In genomic region chr5:143583081-143583480, GRCm38 (mm10) we compare ENCODE assay signal across 20 mouse cellular contexts. TPM values are rescaled to one million over a fixed set of nuclear protein-coding genes. Genes with fewer than 3 reads are reported as not detected.
DNase-seq lines count a peak whose midpoint lies in the region; ATAC-seq and TF ChIP-seq lines count a peak whose summit lies in the region.
"Had no signal": no experiment of that assay in that cellular context is flagged by ENCODE, and none has a peak within 500 bp of the region (broad histone marks: within the 10 kb centered on the region; RNA-seq: fewer than 3 reads in every experiment).

No protein-coding gene starts in this region.

- no peak for TF ChIP-seq EP300 in heart, adult 2 months (IDR thresholded peaks at IDR 0.05; ENCODE audit: insufficient read depth, low read depth, low read length)
- TF ChIP-seq EP300 in liver, embryonic 14.5 days (IDR thresholded peaks at IDR 0.05; ENCODE audit: low read depth) = no peak
- no peak for TF ChIP-seq EP300 in liver, postnatal 0 days (IDR thresholded peaks at IDR 0.05; ENCODE audit: low read depth)

- H3K79me2 ChIP-seq in heart, adult 2 months (replicated peaks; ENCODE audit: control insufficient read depth, insufficient read depth, low read length) = no peaks in the 10 kb centered on the region

- TF ChIP-seq POLR2A in heart, adult 2 months (IDR thresholded peaks at IDR 0.05; ENCODE audit: insufficient read depth, low read depth, low read length) = no peak

- no peaks in the 10 kb centered on the region for H3K9me3 ChIP-seq in liver, embryonic 14.5 days (ENCODE audit: control insufficient read depth, low read length)
- H3K9me3 ChIP-seq in liver, postnatal 0 days (ENCODE audit: low read length) = no peaks in the 10 kb centered on the region
- H3K9me3 ChIP-seq in midbrain, embryonic 16.5 days (replicated peaks; ENCODE audit: control insufficient read depth, low read length, poor library complexity, severe bottlenecking) = no peaks in the 10 kb centered on the region
- H3K9me3 ChIP-seq in midbrain, embryonic 10.5 days (replicated peaks) = 0 out of 2 replicates have a peak, but pooled peaks cover 6% of the 10 kb centered on the region
- H3K9me3 ChIP-seq: embryonic facial prominence, embryonic 10.5 days; forebrain, embryonic 13.5 days; hindbrain, embryonic 15.5 days had no signal

- no peak overlapping the region for H3K9ac ChIP-seq in heart, adult 2 months (ENCODE audit: low read depth, low read length)
- H3K9ac ChIP-seq in liver, embryonic 14.5 days (replicated peaks) = no peak overlapping the region
- no peak overlapping the region for H3K9ac ChIP-seq in liver, postnatal 0 days (replicated peaks)
- H3K9ac ChIP-seq in midbrain, embryonic 16.5 days (ENCODE audit: low read depth, low read length) = no peak overlapping the region
- H3K9ac ChIP-seq: forebrain, embryonic 13.5 days; heart, embryonic 13.5 days; hindbrain, embryonic 15.5 days had no signal

- TF ChIP-seq CTCF in heart, adult 2 months (IDR thresholded peaks at IDR 0.05) = peak; percentile 18; the same call in 1 of the 2 replicates
- peak; percentile 29; the same call in 1 of the 2 replicates for TF ChIP-seq CTCF in liver, embryonic 14.5 days (IDR thresholded peaks at IDR 0.05; ENCODE audit: low read depth)
- no peak for TF ChIP-seq CTCF in liver, postnatal 0 days (IDR thresholded peaks at IDR 0.05; ENCODE audit: low read depth)

- no peak for ATAC-seq in liver, embryonic 14.5 days (ENCODE audit: insufficient read depth)
- ATAC-seq in liver, postnatal 0 days = no peak
- ATAC-seq in midbrain, embryonic 16.5 days = no peak
- ATAC-seq: forebrain, embryonic 13.5 days; inflammation-experienced regulatory T-cells, adult 6 months; Patski had no signal

- H3K36me3 ChIP-seq in heart, adult 2 months (ENCODE audit: control insufficient read depth, insufficient read depth, low read length) = no peaks in the 10 kb centered on the region
- H3K36me3 ChIP-seq in liver, embryonic 14.5 days (replicated peaks; ENCODE audit: control insufficient read depth, insufficient read depth, low read depth) = no peaks in the 10 kb centered on the region
- H3K36me3 ChIP-seq in liver, postnatal 0 days (replicated peaks; ENCODE audit: insufficient read depth, low read length) = no peaks in the 10 kb centered on the region
- H3K36me3 ChIP-seq in midbrain, embryonic 16.5 days (ENCODE audit: control insufficient read depth, insufficient read depth, low read length) = no peaks in the 10 kb centered on the region
- no peaks in the 10 kb centered on the region for H3K36me3 ChIP-seq in midbrain, embryonic 10.5 days
- H3K36me3 ChIP-seq: embryonic facial prominence, embryonic 10.5 days; heart, embryonic 13.5 days; hindbrain, embryonic 15.5 days had no signal

- DNase-seq in heart, adult 2 months = no peak
- DNase-seq in heart, adult 8-10 months (ENCODE audit: low spot score) = no peak
- DNase-seq in liver, embryonic 14.5 days (ENCODE audit: low read depth in 3 of 3, low spot score in 3 of 3) = no peak
- no peak for DNase-seq in liver, postnatal 0 days
- peak; percentile 64 for DNase-seq in R1 (ENCODE audit: low read depth, low spot score)
- no peak for DNase-seq in midbrain, embryonic 10.5 days (ENCODE audit: low spot score)
- DNase-seq: adrenal gland, adult 8-10 months; adrenal gland, postnatal 36 days; cerebellum, adult 2 months; cerebellum, postnatal 10 days; gastrocnemius, adult 2 months; gastrocnemius, postnatal 36 days; heart, postnatal 36 days had no signal

- no peak overlapping the region for H3K4me3 ChIP-seq in heart, adult 2 months
- no peak overlapping the region for H3K4me3 ChIP-seq in liver, embryonic 14.5 days (ENCODE audit: insufficient read depth in 1 of 2, low read depth in 2 of 2, low read length in 2 of 2)
- no peak overlapping the region for H3K4me3 ChIP-seq in liver, postnatal 0 days (ENCODE audit: low read depth, low read length)
- H3K4me3 ChIP-seq in midbrain, embryonic 16.5 days (ENCODE audit: low read depth, low read length) = no peak overlapping the region
- no peak overlapping the region for H3K4me3 ChIP-seq in midbrain, embryonic 10.5 days
- H3K4me3 ChIP-seq: embryonic facial prominence, embryonic 10.5 days; forebrain, embryonic 13.5 days; gastrocnemius, adult 2 months; heart, embryonic 13.5 days; hindbrain, embryonic 15.5 days had no signal

- no peaks in the 10 kb centered on the region for H3K27me3 ChIP-seq in heart, adult 2 months (ENCODE audit: control insufficient read depth, insufficient read depth, low read length)
- no peaks in the 10 kb centered on the region for H3K27me3 ChIP-seq in liver, embryonic 14.5 days (ENCODE audit: control insufficient read depth, insufficient read depth, low read length)
- no peaks in the 10 kb centered on the region for H3K27me3 ChIP-seq in liver, postnatal 0 days (ENCODE audit: insufficient read depth, low read length)
- no peaks in the 10 kb centered on the region for H3K27me3 ChIP-seq in midbrain, embryonic 16.5 days (ENCODE audit: control insufficient read depth, insufficient read depth, low read depth, low read length)
- H3K27me3 ChIP-seq in midbrain, embryonic 10.5 days (ENCODE audit: low read depth, poor library complexity, severe bottlenecking) = no peaks in the 10 kb centered on the region
- H3K27me3 ChIP-seq: forebrain, embryonic 13.5 days; heart, embryonic 13.5 days; hindbrain, embryonic 15.5 days; Patski had no signal

- H3K4me1 ChIP-seq in heart, adult 2 months (ENCODE audit: control insufficient read depth, insufficient read depth, low read length) = peaks cover 4% of the 10 kb centered on the region
- H3K4me1 ChIP-seq in liver, embryonic 14.5 days (replicated peaks; ENCODE audit: control insufficient read depth in 2 of 2, insufficient read depth in 2 of 2, low read length in 1 of 2) = peaks cover 0 to 1% of the 10 kb centered on the region in 2 experiments; a peak in 2 of 4 replicates
- no peaks in the 10 kb centered on the region for H3K4me1 ChIP-seq in liver, postnatal 0 days (ENCODE audit: insufficient read depth)
- no peaks in the 10 kb centered on the region for H3K4me1 ChIP-seq in midbrain, embryonic 16.5 days (ENCODE audit: control insufficient read depth, insufficient read depth, low read length)
- no peaks in the 10 kb centered on the region for H3K4me1 ChIP-seq in midbrain, embryonic 10.5 days
- H3K4me1 ChIP-seq: embryonic facial prominence, embryonic 10.5 days; forebrain, embryonic 13.5 days; hindbrain, embryonic 15.5 days had no signal

- intact Hi-C loops in heart, adult 2 months (cut with DNase I) = no loop called here

- WGBS in heart, adult 2 months = 97% methylated on average over 10 of the region's 10 CpGs
- WGBS in liver, embryonic 14.5 days (ENCODE audit: insufficient replicate concordance) = 84% methylated on average over 10 of the region's 10 CpGs
- 90% methylated on average over 10 of the region's 10 CpGs for WGBS in liver, postnatal 0 days (ENCODE audit: insufficient replicate concordance)
- WGBS in midbrain, embryonic 16.5 days = 92% methylated on average over 10 of the region's 10 CpGs
- WGBS in midbrain, embryonic 10.5 days = 93% methylated on average over 10 of the region's 10 CpGs

- H3K27ac ChIP-seq in heart, adult 2 months = no peak overlapping the region
- H3K27ac ChIP-seq in liver, embryonic 14.5 days = no peak overlapping the region
- no peak overlapping the region for H3K27ac ChIP-seq in liver, postnatal 0 days (ENCODE audit: low read depth)
- H3K27ac ChIP-seq in midbrain, embryonic 16.5 days (ENCODE audit: low read length) = no peak overlapping the region
- no peak overlapping the region for H3K27ac ChIP-seq in midbrain, embryonic 10.5 days (replicated peaks)
- H3K27ac ChIP-seq: embryonic facial prominence, embryonic 10.5 days; forebrain, embryonic 13.5 days; gastrocnemius, adult 2 months; heart, embryonic 13.5 days; hindbrain, embryonic 15.5 days had no signal

- no peak overlapping the region for H3K4me2 ChIP-seq in liver, embryonic 14.5 days (ENCODE audit: low read depth)
- H3K4me2 ChIP-seq in liver, postnatal 0 days (ENCODE audit: low read depth, low read length) = no peak overlapping the region
- no peak overlapping the region for H3K4me2 ChIP-seq in midbrain, embryonic 16.5 days (ENCODE audit: low read length)
- H3K4me2 ChIP-seq: forebrain, embryonic 13.5 days; heart, embryonic 13.5 days; hindbrain, embryonic 15.5 days had no signal

RNA-seq across cellular contexts. Expression of gene Cyth3, which starts 39.2 kb away (rescaled TPM):
- 10 to 100 TPM; 26.1 to 44.6 TPM for total RNA-seq in heart, adult 2 months (2021)
- 25.1 and 39.2 TPM in 2 replicates for polyA plus RNA-seq in heart, adult 2 months (2012; rRNA removed)
- total RNA-seq in heart, adult 8-10 months (2022) = 10 to 100 TPM; 23.1 to 33.1 (median 27.4) TPM
- 20.7 and 24.1 TPM in 2 replicates for polyA plus RNA-seq in liver, embryonic 14.5 days (2012; rRNA removed)
- polyA plus RNA-seq in liver, embryonic 14.5 days (2014; fragmentation: Nextera tagmentation; extraction: Ambion mirVana) = 28.1 and 33.5 TPM in 2 replicates
- 12.1 and 15.3 TPM in 2 replicates for polyA plus RNA-seq in liver, postnatal 0 days (2015; fragmentation: Nextera tagmentation; extraction: Ambion mirVana)
- 40.2 and 40.7 TPM in 2 replicates for polyA plus RNA-seq in midbrain, embryonic 16.5 days (2015; fragmentation: Nextera tagmentation; extraction: Ambion mirVana)
- polyA plus RNA-seq in midbrain, embryonic 10.5 days (2016; fragmentation: Nextera tagmentation; extraction: Ambion mirVana) = 28.1 and 31.7 TPM in 2 replicates

RNA-seq across cellular contexts. Expression of gene Rac1, which starts 55.2 kb away (rescaled TPM):
- total RNA-seq in heart, adult 2 months (2021) = 100 to 1,000 TPM; 219 to 231 TPM
- 204 and 351 TPM in 2 replicates for polyA plus RNA-seq in heart, adult 2 months (2012; rRNA removed)
- total RNA-seq in heart, adult 8-10 months (2022) = 100 to 1,000 TPM; 207 to 235 (median 219) TPM
- 53.9 and 115 TPM in 2 replicates for polyA plus RNA-seq in liver, embryonic 14.5 days (2012; rRNA removed)
- 146 and 161 TPM in 2 replicates for polyA plus RNA-seq in liver, embryonic 14.5 days (2014; fragmentation: Nextera tagmentation; extraction: Ambion mirVana)
- polyA plus RNA-seq in liver, postnatal 0 days (2015; fragmentation: Nextera tagmentation; extraction: Ambion mirVana) = 162 and 173 TPM in 2 replicates
- polyA plus RNA-seq in midbrain, embryonic 16.5 days (2015; fragmentation: Nextera tagmentation; extraction: Ambion mirVana) = 378 and 409 TPM in 2 replicates
- 378 and 386 TPM in 2 replicates for polyA plus RNA-seq in midbrain, embryonic 10.5 days (2016; fragmentation: Nextera tagmentation; extraction: Ambion mirVana)
